Mouse (Mus musculus) heart, adult 2 months (tissue): ENCODE results near the gene Txndc11.

Experiments used
- CTCF ChIP-seq: fragments of 200-600 bp; IDR thresholded peaks from 2 replicates; pipeline ENCODE4 v1.8.1; 2022; ENCODE audit warnings: antibody characterized with exemption, mild to moderate bottlenecking, moderate library complexity
- POLR2A ChIP-seq: fragments of 200-500 bp; IDR thresholded peaks from 2 replicates; pipeline ENCODE4 v1.6.1; 2011; ENCODE audit warnings: mild to moderate bottlenecking, low read depth, low read length, control low read depth; ENCODE audit not compliant: insufficient read depth

DNA sequence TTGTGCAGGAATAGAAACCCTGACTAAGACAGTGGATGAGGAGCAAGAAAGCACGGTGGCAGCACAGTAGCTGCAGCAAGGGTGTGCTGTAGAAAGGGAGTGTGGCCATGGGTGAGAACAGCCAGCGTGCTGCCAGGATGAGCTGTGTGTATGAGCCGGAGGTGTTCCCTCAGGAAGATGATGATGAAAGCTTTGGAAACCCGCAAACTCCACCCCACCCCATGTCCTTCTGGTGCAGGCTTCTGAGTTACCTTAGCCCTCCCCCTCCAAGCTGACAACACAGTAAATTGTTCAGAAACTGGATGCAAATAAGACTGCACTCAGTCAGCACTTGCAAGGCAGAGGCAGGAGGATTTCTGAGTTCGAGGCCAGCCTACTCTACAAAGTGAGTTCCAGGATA lies 91.2 kb downstream of the Txndc11 start:
- TF ChIP-seq CTCF (no peak), POLR2A (no peak)
